In the genomic region with DNA sequence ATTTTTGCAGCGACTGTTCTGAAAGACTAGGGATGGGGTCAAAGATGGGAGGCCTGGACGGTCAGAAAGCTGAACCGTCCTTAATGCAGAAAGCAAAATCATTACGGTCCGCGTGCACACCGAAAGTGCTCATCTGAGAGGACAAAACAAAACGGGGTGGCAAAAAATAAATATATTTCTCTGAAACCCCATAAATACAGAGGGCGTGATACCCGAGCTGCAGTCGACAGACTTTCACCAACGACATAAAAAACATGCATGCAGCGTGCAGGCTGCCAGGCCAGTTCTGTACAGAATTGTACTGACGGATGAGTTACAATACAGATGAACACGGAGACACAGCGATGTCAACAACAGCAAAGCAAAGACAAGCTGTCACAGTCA, we compare ENCODE assay signal across 10 mouse cellular contexts. TPM values are rescaled to one million over a fixed set of nuclear protein-coding genes. Genes with fewer than 3 reads are reported as not detected.
DNase-seq lines count a peak whose midpoint lies in the region; ATAC-seq and TF ChIP-seq lines count a peak whose summit lies in the region.
"Had no signal": no experiment of that assay in that cellular context is flagged by ENCODE, and none has a peak within 500 bp of the region (broad histone marks: within the 10 kb centered on the region; RNA-seq: fewer than 3 reads in every experiment).

No protein-coding gene starts in this region.

- no peak for DNase-seq in lung, postnatal 10 days
- no peak for DNase-seq in kidney, adult 18-20 months
- DNase-seq in left cerebral cortex, adult 18-20 months (ENCODE audit: low spot score in 2 of 2) = no peak
- no peak for DNase-seq in ovary, adult 18-20 months (ENCODE audit: low spot score)
- DNase-seq: lung, postnatal 36 days had no signal

- no peak overlapping the region for H3K4me3 ChIP-seq in lung, embryonic 15.5 days
- peak overlapping the region; percentile 58 for H3K4me3 ChIP-seq in forebrain, embryonic 16.5 days (replicated peaks; ENCODE audit: low read length)
- no peak overlapping the region for H3K4me3 ChIP-seq in intestine, postnatal 0 days (ENCODE audit: low read depth, low read length)
- 0 out of 2 replicates have a peak overlapping the region, but pooled peaks have one; percentile 6 for H3K4me3 ChIP-seq in stomach, embryonic 15.5 days (replicated peaks)

- peaks cover 12% of the 10 kb centered on the region for H3K4me1 ChIP-seq in lung, embryonic 15.5 days
- peaks cover 38% of the 10 kb centered on the region for H3K4me1 ChIP-seq in forebrain, embryonic 16.5 days (replicated peaks; ENCODE audit: control insufficient read depth, insufficient read depth, low read length)
- H3K4me1 ChIP-seq in intestine, postnatal 0 days (replicated peaks; ENCODE audit: control insufficient read depth, insufficient read depth, low read length) = no peaks in the 10 kb centered on the region
- peaks cover 3% of the 10 kb centered on the region; the same call in 1 of the 2 replicates for H3K4me1 ChIP-seq in stomach, embryonic 15.5 days

- peaks cover 32% of the 10 kb centered on the region for H3K27me3 ChIP-seq in lung, embryonic 15.5 days
- 0 out of 2 replicates have a peak, but pooled peaks cover 4% of the 10 kb centered on the region for H3K27me3 ChIP-seq in forebrain, embryonic 16.5 days (replicated peaks; ENCODE audit: control insufficient read depth, insufficient read depth, low read length)
- peaks cover 6% of the 10 kb centered on the region; the same call in 1 of the 2 replicates for H3K27me3 ChIP-seq in intestine, postnatal 0 days (replicated peaks; ENCODE audit: control insufficient read depth, insufficient read depth, low read length)
- H3K27me3 ChIP-seq in stomach, embryonic 15.5 days (replicated peaks) = 0 out of 2 replicates have a peak, but pooled peaks cover 12% of the 10 kb centered on the region

- no peak for ATAC-seq in lung, embryonic 15.5 days (ENCODE audit: borderline replicate concordance, extremely low read depth, low FRiP score, low TSS enrichment)
- no peak for ATAC-seq in forebrain, embryonic 16.5 days
- ATAC-seq in intestine, postnatal 0 days = no peak
- ATAC-seq in stomach, embryonic 15.5 days (ENCODE audit: insufficient read depth, low FRiP score, low read depth) = no peak

- 59% methylated on average over 16 of the region's 16 CpGs for WGBS in lung, embryonic 15.5 days
- 59% methylated on average over 16 of the region's 16 CpGs for WGBS in forebrain, embryonic 16.5 days
- 62% methylated on average over 16 of the region's 16 CpGs for WGBS in intestine, postnatal 0 days
- 63% methylated on average over 16 of the region's 16 CpGs for WGBS in stomach, embryonic 15.5 days

- H3K4me2 ChIP-seq in lung, embryonic 15.5 days = peak overlapping the region; percentile 65; the same call in 1 of the 2 replicates
- H3K4me2 ChIP-seq in forebrain, embryonic 16.5 days (ENCODE audit: low read length) = peak overlapping the region; percentile 83
- H3K4me2 ChIP-seq in intestine, postnatal 0 days (replicated peaks; ENCODE audit: low read depth) = peak overlapping the region; percentile 57; the same call in 1 of the 2 replicates
- H3K4me2 ChIP-seq in stomach, embryonic 15.5 days = peak overlapping the region; percentile 62; the same call in 1 of the 2 replicates

- H3K36me3 ChIP-seq in lung, embryonic 15.5 days = no peaks in the 10 kb centered on the region
- H3K36me3 ChIP-seq in forebrain, embryonic 16.5 days (ENCODE audit: control insufficient read depth, insufficient read depth) = no peaks in the 10 kb centered on the region
- H3K36me3 ChIP-seq in intestine, postnatal 0 days (ENCODE audit: control insufficient read depth, insufficient read depth) = no peaks in the 10 kb centered on the region
- H3K36me3 ChIP-seq in stomach, embryonic 15.5 days = no peaks in the 10 kb centered on the region

- no peak for TF ChIP-seq CTCF in intestine, postnatal 0 days (IDR thresholded peaks at IDR 0.05; ENCODE audit: low read depth)

- H3K9me3 ChIP-seq in lung, embryonic 15.5 days = no peaks in the 10 kb centered on the region
- H3K9me3 ChIP-seq in forebrain, embryonic 16.5 days (ENCODE audit: control insufficient read depth, low read length) = no peaks in the 10 kb centered on the region
- H3K9me3 ChIP-seq in intestine, postnatal 0 days (ENCODE audit: control insufficient read depth) = no peaks in the 10 kb centered on the region
- H3K9me3 ChIP-seq in stomach, embryonic 15.5 days = no peaks in the 10 kb centered on the region

- H3K9ac ChIP-seq in lung, embryonic 15.5 days = no peak overlapping the region
- H3K9ac ChIP-seq in forebrain, embryonic 16.5 days (replicated peaks; ENCODE audit: low read depth, low read length) = peak overlapping the region; percentile 16; the same call in 1 of the 2 replicates
- no peak overlapping the region for H3K9ac ChIP-seq in intestine, postnatal 0 days (ENCODE audit: low read depth, low read length)
- H3K9ac ChIP-seq in stomach, embryonic 15.5 days = no peak overlapping the region

- H3K27ac ChIP-seq in lung, embryonic 15.5 days = no peak overlapping the region
- H3K27ac ChIP-seq in forebrain, embryonic 16.5 days (ENCODE audit: low read length) = no peak overlapping the region
- H3K27ac ChIP-seq in intestine, postnatal 0 days (ENCODE audit: low read depth, low read length) = no peak overlapping the region
- no peak overlapping the region for H3K27ac ChIP-seq in stomach, embryonic 15.5 days

RNA-seq across cellular contexts. Expression of gene Lrrtm3, which starts 3.9 kb away (rescaled TPM):
- polyA plus RNA-seq in lung, embryonic 15.5 days (2015; fragmentation: Nextera tagmentation; extraction: Ambion mirVana) = 1.8 and 3.1 TPM in 2 replicates
- 22.4 and 35.9 TPM in 2 replicates for polyA plus RNA-seq in forebrain, embryonic 16.5 days (2015; fragmentation: Nextera tagmentation; extraction: Ambion mirVana)
- 1.4 and 1.6 TPM in 2 replicates for polyA plus RNA-seq in intestine, postnatal 0 days (2015; fragmentation: Nextera tagmentation; extraction: Ambion mirVana)
- 3.9 and 4.6 TPM in 2 replicates for polyA plus RNA-seq in stomach, embryonic 15.5 days (2015; fragmentation: Nextera tagmentation; extraction: Ambion mirVana)
- total RNA-seq in left cerebral cortex, adult 18-20 months (2021) = 10 to 100 TPM; 62.4 to 76.0 TPM
- total RNA-seq: ES-E14 had no signal

Comparison
In these comparisons a context has a peak if more than half of its experiments do, and no peak if none do; other contexts are left out.
1. H3K4me3 ChIP-seq: peak in forebrain, embryonic 16.5 days (single experiment) and stomach, embryonic 15.5 days (single experiment); none in lung, embryonic 15.5 days (single experiment) and intestine, postnatal 0 days (single experiment).
2. Peak in every context shown above with its lines, with median percentiles within 50 percentile points of each other: H3K4me2 ChIP-seq.